Mouse (Mus musculus): ENCODE data around the gene Hist1h2br. TPM values are rescaled to one million over a fixed set of nuclear protein-coding genes. Genes with fewer than 3 reads are reported as not detected.
"Not testable (repeated sequence)": the region's sequence is repeated elsewhere in the genome, so short reads cannot be mapped to it uniquely, and the experiment has no call there.

Hist1h2br gene
- 24.7 and 27.2 TPM in 2 replicates for polyA plus RNA-seq (2015; fragmentation: Nextera tagmentation; extraction: Ambion mirVana)

- not testable (repeated sequence) for H3K9ac ChIP-seq; H3K4me1 ChIP-seq; H3K27me3 ChIP-seq; H3K4me2 ChIP-seq; H3K4me3 ChIP-seq; H3K9me3 ChIP-seq (replicated peaks); H3K36me3 ChIP-seq (ENCODE audit: poor library complexity, severe bottlenecking); H3K27ac ChIP-seq
- whole genome bisulfite sequencing = no CpG with 5 or more reads among the region's 24 CpGs
- peak; percentile 97 for ATAC-seq
Measured at GRCm38 (mm10) chr13:21833461-21833860, at the start of gene Hist1h2br, which contains the start of gene Hist1h2ap. Gene Hist1h2br (plus strand): TSS chr13:21833743. Gene Hist1h2ap (minus strand): TSS chr13:21833507.

- Histone ChIP-seq H3K4me3 (0 out of 2 replicates have a peak overlapping the region, but pooled peaks have one; percentile 46), H3K4me1 (peaks cover 59% of the 10 kb centered on the region), H3K27me3 (no peaks in the 10 kb centered on the region), H3K4me2 (peak overlapping the region; percentile 76), H3K9ac (peak overlapping the region; percentile 53), H3K36me3 (ENCODE audit: poor library complexity, severe bottlenecking) (no peaks in the 10 kb centered on the region), H3K27ac (peak overlapping the region; percentile 83), H3K9me3 (replicated peaks) (no peaks in the 10 kb centered on the region)
- 17% methylated on average over 6 of the region's 6 CpGs for WGBS
- no peak for ATAC-seq
Measured at GRCm38 (mm10) chr13:21784311-21784710, 49.2 kb upstream of the Hist1h2br start.

- ATAC-seq = no peak
- Histone ChIP-seq H3K4me3 (peak overlapping the region; percentile 39), H3K36me3 (ENCODE audit: poor library complexity, severe bottlenecking) (no peaks in the 10 kb centered on the region), H3K9ac (peak overlapping the region; percentile 69), H3K9me3 (replicated peaks) (no peaks in the 10 kb centered on the region), H3K4me2 (peak overlapping the region; percentile 62), H3K4me1 (peaks cover 51% of the 10 kb centered on the region), H3K27me3 (no peaks in the 10 kb centered on the region), H3K27ac (peak overlapping the region; percentile 90)
- 3% methylated on average over 8 of the region's 8 CpGs for WGBS
Measured at GRCm38 (mm10) chr13:21786189-21786898, 47.2 kb upstream of the Hist1h2br start.

- H3K27me3 ChIP-seq; H3K9me3 ChIP-seq (replicated peaks); H3K36me3 ChIP-seq (ENCODE audit: poor library complexity, severe bottlenecking): not testable (repeated sequence)
- peak within 1 kb of the TSS; percentile 90 for H3K27ac ChIP-seq
- H3K4me2 ChIP-seq = peak within 1 kb of the TSS; percentile 62
- peaks cover 50% of the 10 kb centered on the region for H3K4me1 ChIP-seq
- WGBS = under 1% methylated on average over 40 of the region's 63 CpGs
- peak within 1 kb of the TSS; percentile 39 for H3K4me3 ChIP-seq
- peak; percentile 94 for ATAC-seq
- H3K9ac ChIP-seq = peak within 1 kb of the TSS; percentile 69
Measured at GRCm38 (mm10) chr13:21786899-21787629, 46.5 kb upstream of the Hist1h2br start, which contains the start of the genes Hist1h2an and Hist1h2bp. Gene Hist1h2an (minus strand): TSS chr13:21787218. Gene Hist1h2bp (plus strand): TSS chr13:21787461.

GRCm38 (mm10) chr13:21787760-21788593, 45.6 kb upstream of the Hist1h2br start:
- Histone ChIP-seq H3K9ac (peak overlapping the region; percentile 48), H3K4me3 (peak overlapping the region; percentile 39), H3K9me3 (replicated peaks) (no peaks in the 10 kb centered on the region), H3K27me3 (no peaks in the 10 kb centered on the region), H3K4me2 (peak overlapping the region; percentile 62), H3K36me3 (ENCODE audit: poor library complexity, severe bottlenecking) (no peaks in the 10 kb centered on the region), H3K27ac (peak overlapping the region; percentile 87), H3K4me1 (peaks cover 43% of the 10 kb centered on the region)
- peak; percentile 6; the same call in 1 of the 2 replicates for ATAC-seq
- 7% methylated on average over 17 of the region's 21 CpGs for WGBS

GRCm38 (mm10) chr13:21789925-21790324, 43.6 kb upstream of the Hist1h2br start:
- H3K9me3 ChIP-seq (replicated peaks) = no peaks in the 10 kb centered on the region
- H3K4me3 ChIP-seq = no peak overlapping the region
- 69% methylated on average over 6 of the region's 6 CpGs for whole genome bisulfite sequencing

GRCm38 (mm10) chr13:21790601-21791283, 42.8 kb upstream of the Hist1h2br start:
- 0 out of 2 replicates have a peak overlapping the region, but pooled peaks have one; percentile 10 for H3K27ac ChIP-seq
- no peak for ATAC-seq
- H3K9ac ChIP-seq = peak overlapping the region; percentile 50
- H3K27me3 ChIP-seq = no peaks in the 10 kb centered on the region
- no peaks in the 10 kb centered on the region for H3K9me3 ChIP-seq (replicated peaks)
- no peaks in the 10 kb centered on the region for H3K36me3 ChIP-seq (ENCODE audit: poor library complexity, severe bottlenecking)
- H3K4me1 ChIP-seq = peaks cover 29% of the 10 kb centered on the region
- H3K4me3 ChIP-seq = no peak overlapping the region
- H3K4me2 ChIP-seq = peak overlapping the region; percentile 43
- WGBS = 6% methylated on average over 17 of the region's 18 CpGs

More at GRCm38 (mm10) chr13:21789925-21790324, 43.6 kb upstream of the Hist1h2br start:
- H3K36me3 ChIP-seq (ENCODE audit: poor library complexity, severe bottlenecking) = no peaks in the 10 kb centered on the region
- no peak for ATAC-seq
- no peaks in the 10 kb centered on the region for H3K27me3 ChIP-seq
- no peak overlapping the region for H3K9ac ChIP-seq
- peaks cover 33% of the 10 kb centered on the region for H3K4me1 ChIP-seq
- no peak overlapping the region for H3K27ac ChIP-seq
- no peak overlapping the region for H3K4me2 ChIP-seq

GRCm38 (mm10) chr13:21795584-21795983, 38.0 kb upstream of the Hist1h2br start:
- Histone ChIP-seq H3K36me3 (ENCODE audit: poor library complexity, severe bottlenecking) (no peaks in the 10 kb centered on the region), H3K4me2 (no peak overlapping the region), H3K4me1 (peaks cover 5% of the 10 kb centered on the region), H3K27me3 (no peaks in the 10 kb centered on the region), H3K9me3 (replicated peaks) (no peaks in the 10 kb centered on the region), H3K27ac (no peak overlapping the region), H3K9ac (no peak overlapping the region), H3K4me3 (no peak overlapping the region)
- no peak for ATAC-seq
- 91% methylated on average over 7 of the region's 7 CpGs for WGBS

- H3K4me2 ChIP-seq = not testable (repeated sequence)
Measured at GRCm38 (mm10) chr13:21797163-21797562, 36.4 kb upstream of the Hist1h2br start.

GRCm38 (mm10) chr13:21803058-21803457, 30.5 kb upstream of the Hist1h2br start:
- H3K4me3 ChIP-seq; H3K4me1 ChIP-seq; H3K9ac ChIP-seq; H3K36me3 ChIP-seq (ENCODE audit: poor library complexity, severe bottlenecking); H3K27ac ChIP-seq; H3K9me3 ChIP-seq (replicated peaks); H3K27me3 ChIP-seq; H3K4me2 ChIP-seq: not testable (repeated sequence)
- WGBS = no CpG with 5 or more reads among the region's 4 CpGs
- ATAC-seq = peak; percentile 83

More at GRCm38 (mm10) chr13:21797163-21797562, 36.4 kb upstream of the Hist1h2br start:
- not testable (repeated sequence) for H3K27me3 ChIP-seq; H3K4me1 ChIP-seq; H3K9me3 ChIP-seq (replicated peaks); H3K9ac ChIP-seq; ATAC-seq; H3K4me3 ChIP-seq; H3K27ac ChIP-seq; H3K36me3 ChIP-seq (ENCODE audit: poor library complexity, severe bottlenecking)

- WGBS = no CpG with 5 or more reads among the region's 23 CpGs
- H3K36me3 ChIP-seq (ENCODE audit: poor library complexity, severe bottlenecking); H3K27me3 ChIP-seq; H3K4me2 ChIP-seq; H3K4me3 ChIP-seq; H3K27ac ChIP-seq; H3K9ac ChIP-seq; H3K9me3 ChIP-seq (replicated peaks); H3K4me1 ChIP-seq: not testable (repeated sequence)
- ATAC-seq = peak; percentile 99
Measured at GRCm38 (mm10) chr13:21810073-21810472, 23.5 kb upstream of the Hist1h2br start, which contains the start of the genes Hist1h2bq and Hist1h2ao. Gene Hist1h2bq (minus strand): TSS chr13:21810197. Gene Hist1h2ao (plus strand): TSS chr13:21810465.

Measured in forebrain, embryonic 13.5 days (tissue).